Mouse (Mus musculus) right cerebral cortex, postnatal 4 days (tissue): ENCODE results near the gene Mdm4.
A peak's percentile ranks its signal among the peaks of the same experiment; 100 is the strongest.
"Not testable (repeated sequence)": the region's sequence is repeated elsewhere in the genome, so short reads cannot be mapped to it uniquely, and the experiment has no call there.

Experiments
- DNase-seq: peaks from one replicate; pipeline ENCODE4 v3.0.0-alpha.2; 2022

The Mdm4 gene

DNA sequence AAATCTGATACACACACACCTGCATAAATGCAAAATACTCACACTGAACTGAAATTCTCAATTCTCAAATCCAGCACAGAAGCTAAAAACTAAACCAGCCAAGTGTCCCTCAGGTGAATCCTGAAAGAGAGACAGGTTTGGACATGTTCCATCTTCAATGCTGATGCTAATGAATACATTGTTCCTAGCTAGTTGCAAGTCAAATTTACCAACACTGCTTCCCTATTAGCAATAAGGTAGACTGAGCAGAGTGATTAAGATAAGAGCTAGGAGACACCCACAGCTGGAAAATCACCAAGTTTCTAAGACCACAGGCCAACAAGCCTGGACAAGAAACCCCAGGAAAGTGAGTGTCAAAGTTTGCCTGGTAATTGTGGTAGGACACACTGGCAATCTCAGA, 11.0 kb downstream of the Mdm4 start:
- no peak for DNase-seq

DNA sequence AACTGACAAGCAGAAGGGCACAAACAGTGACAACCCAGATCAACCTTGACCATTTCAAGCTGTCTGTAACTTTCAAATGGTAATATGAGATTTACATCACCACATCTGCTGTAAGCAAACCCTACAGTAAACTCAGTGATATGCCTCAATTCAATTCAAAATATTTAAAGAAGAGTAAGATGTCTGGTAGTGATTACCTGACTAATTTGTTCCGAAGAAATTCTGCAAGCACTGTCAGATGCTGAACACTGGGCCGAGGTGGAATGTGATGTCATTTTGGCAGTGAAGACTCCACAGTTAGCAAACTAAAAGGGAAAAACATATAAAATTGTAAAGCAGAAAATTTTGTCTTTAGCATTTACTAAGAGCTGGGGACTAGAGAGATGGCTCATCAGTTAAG, 11.8 kb downstream of the Mdm4 start:
- no peak for DNase-seq

DNA sequence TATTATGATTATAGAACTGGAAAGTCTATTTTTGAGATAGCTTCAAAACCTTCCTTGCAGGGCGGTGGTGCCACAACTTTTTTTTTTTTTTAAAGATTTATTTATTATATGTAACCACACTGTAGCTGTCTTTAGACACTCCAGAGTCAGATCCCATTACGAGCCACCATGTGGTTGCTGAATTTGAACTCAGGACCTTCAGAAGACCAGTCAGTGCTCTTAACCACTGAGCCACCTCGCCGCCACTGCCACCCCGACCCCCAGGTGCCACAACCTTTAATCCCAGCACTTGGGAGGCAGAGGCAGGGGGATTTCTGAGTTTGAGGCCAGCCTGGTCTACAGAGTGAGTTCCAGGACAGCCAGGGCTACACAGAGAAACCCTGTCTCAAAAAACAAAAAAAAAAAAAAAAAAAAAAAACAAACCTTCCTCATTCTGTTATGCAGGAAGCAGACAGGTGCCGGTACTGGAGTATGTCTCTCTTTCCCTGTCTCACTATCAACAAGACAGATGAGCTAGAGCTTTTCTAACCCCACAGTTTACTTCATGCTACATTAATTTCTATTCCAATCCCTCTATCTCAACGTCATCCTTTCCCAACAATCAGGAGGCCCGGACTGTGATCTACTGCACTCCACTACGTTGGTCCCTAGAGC, 13.5 kb downstream of the Mdm4 start:
- DNase-seq, result no peak

DNA sequence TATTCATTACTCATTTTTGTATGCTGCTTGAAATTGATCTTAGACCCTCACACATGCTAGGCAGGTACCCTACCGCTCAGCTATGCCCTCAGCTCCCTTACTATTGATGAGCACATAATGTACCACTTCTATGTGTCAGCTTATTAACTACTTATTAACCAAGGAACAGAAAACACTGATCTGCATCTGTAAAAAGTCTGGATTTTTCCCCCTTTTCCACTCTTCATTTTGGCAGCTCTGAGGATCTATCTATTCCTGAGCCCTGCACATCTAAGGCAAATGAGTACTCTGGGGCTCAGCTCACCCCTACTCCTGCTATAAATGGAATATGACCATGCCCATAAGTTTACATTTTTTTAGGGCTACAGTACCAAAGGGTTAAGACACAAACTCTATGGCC, 16.2 kb downstream of the Mdm4 start:
- DNase-seq, result no peak

DNA sequence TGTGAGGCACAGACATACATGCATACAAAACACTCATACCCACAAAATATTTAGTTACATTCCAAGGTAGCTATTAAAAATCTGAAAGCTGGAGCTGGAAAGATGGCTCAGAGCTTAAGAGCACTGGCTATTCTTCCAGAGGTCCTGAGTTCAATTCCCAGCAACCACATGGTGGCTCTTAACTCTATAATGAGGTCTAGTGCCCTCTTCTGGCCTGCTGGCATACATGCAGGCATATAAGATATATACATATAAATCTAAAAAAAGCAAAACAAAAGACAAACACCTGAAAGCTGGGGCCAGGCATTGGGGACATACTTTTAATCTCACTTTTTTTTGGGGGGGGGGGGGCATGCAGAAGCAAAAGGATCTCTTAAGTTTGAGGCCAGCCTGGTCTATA, 17.0 kb downstream of the Mdm4 start:
- DNase-seq, result no peak

DNA sequence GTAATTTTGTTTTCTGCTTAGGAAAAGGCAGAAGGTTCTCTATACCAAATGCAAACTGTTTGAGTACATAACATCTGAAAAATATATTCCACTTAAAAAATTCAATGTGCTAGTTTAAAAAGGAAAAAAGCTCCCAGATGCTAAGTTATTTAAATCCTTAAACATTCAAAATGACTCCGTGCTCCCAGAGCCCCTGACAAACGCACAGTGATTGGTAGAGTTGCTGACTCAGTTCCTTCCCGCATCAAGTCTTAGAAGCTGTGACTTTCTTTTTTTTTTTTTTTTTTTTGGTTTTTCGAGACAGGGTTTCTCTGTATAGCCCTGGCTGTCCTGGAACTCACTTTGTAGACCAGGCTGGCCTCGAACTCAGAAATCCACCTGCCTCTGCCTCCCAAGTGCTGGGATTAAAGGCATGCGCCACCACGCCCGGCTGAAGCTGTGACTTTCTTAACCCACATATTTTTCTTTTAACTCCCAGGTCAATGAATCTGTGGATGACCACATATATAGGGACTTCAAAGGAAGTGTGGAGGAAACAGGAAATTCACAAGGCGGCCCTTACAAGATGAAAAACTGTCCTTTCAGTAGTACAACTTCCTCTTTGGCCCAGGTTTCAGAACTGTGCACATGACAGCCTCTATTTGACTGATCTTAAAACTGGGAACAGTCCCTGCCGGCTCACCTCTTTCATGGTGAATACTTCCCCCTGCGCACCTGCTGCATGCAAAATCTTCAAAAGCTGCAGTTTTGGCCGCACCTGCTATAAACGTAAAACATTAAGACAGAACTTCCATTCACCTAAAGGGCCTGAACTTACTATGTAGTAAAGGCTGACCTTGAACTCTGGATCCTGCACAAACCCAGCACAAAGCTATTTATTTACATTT, 18.2 kb downstream of the Mdm4 start:
- no peak for DNase-seq

DNA sequence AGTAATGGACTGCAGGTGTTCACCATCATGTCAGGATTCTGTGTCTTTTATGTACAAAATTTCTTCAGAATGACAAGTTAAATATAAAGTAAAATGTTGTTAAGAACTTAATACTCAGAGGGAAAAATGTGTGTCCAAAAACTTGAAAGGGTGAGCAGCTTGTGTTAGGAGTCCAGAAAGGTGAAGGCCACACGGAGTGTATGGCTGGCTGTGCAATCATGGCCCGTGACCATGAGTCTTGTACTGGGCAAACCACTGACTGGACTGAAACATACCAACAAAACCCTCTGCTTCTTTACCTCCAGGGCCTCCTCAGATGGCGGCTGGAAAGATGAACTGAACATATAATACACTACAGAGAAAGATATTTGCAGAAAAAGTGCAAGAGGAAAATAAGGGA, 23.8 kb downstream of the Mdm4 start:
- DNase-seq, result no peak

DNA sequence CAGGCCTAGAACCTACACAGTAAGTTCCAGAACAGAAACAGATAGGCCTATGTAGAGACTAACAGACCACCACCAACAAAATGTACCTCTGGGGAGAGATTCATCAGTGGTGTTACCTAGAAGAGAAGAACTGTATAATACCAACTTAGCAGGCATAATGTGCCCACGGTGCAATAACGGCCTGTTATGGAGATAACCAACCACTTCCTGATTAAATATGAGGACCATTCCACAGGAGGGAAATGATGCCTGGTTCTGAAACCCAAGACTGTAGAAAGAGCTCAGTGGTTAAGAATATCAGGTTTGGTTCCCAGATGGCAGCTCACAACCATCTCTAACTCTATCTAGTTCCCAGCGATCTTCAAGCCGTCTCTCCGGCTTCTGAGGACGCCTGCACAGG, 30.0 kb downstream of the Mdm4 start:
- DNase-seq, result no peak

DNA sequence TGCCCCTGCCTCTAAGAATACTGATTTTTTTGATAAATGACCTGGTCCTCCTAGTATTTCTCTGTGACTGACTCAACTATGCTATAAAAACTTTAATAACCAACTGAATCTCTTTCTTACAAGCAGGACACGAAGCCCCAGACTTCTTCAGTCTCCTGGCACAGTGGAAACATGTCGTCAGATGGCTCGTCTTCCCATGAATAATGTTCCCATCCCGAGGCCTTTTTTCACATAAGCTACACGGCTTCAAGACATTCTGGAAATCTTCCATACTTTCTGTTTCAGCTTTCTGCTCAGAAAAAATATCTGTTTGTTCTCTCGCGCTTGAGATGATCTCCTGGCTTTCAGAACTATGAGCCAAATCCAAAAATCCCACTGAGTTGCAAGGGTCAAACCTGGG, 38.8 kb downstream of the Mdm4 start:
- DNase-seq, result no peak

DNA sequence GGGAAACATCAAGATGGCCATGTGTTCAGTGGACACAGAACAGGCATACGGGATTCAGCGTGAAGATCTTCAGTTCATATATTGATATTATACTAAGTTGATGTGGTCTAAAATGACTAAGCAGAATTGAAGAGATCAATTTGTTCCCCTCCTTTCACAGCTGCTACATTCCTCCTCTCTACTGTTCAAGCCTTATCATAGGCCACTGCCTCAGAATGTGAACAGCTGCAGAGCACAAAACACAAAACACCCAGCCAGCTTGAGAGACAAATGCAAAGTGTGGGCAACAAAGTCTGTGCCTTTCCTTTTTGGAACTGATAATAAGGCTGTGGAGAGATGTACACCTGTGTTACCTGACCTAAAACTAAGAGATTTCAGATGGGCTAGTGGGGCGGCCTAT, 39.6 kb downstream of the Mdm4 start:
- no peak for DNase-seq

DNA sequence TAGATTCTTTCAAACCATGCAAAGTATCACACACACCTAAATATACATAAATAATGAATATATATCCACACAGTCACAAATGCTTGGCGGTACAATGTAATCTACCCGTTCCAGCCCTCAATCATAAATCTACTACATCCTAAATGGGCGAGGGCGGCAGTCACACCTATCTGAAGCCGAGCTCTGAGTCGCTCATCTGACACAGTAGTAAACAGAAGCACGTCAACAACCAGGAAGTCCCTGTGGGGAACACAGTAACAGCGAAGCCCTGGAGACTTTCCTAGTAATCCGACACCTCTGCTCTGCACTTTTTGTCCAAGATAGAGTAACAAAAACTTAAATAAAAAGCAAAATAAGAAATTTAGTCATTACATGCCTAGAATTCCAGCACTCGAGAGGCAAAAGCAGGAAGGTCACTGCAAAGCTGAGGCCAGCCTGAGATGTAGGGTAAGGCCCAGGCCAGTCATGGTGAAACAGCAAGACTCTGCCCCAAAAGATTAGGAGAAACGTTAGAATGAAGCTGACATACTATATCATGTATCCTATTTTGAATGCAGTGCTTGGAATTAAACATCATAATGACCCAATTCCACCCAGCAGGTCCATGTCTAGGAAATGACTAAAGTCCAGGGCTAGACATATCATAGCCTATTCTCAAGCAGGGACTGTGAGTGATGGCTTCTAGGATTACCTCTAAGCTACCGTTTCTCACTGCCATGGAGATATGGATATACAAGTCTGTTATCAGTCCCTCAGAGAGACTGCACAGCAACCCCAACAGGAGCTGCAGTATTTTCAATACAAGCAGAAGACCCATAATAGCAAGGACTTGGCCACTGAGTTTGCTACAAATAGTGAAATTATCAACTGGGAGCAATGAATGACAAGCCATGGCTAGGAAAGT, 41.6 kb downstream of the Mdm4 start:
- DNase-seq, result not testable (repeated sequence)

DNA sequence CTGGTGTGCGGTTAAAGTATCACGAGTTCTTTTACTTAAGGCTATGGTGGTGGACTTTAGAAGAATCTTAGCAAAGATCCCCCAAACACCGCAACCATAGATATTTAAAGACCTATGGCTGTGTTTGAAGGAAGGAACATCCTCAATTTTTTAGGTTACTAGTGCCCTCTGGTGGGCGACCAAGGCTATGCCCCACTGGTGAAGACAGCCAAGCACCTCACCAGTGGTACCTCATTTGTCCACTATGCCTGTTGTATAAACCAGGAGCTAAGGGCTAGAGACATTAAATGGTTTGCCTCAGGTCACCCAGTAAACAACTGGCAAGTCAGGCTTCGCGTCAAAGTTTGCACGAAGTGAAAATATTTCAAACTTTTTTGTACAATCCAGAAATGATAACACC, 47.6 kb downstream of the Mdm4 start:
- peak; percentile 84 for DNase-seq

DNA sequence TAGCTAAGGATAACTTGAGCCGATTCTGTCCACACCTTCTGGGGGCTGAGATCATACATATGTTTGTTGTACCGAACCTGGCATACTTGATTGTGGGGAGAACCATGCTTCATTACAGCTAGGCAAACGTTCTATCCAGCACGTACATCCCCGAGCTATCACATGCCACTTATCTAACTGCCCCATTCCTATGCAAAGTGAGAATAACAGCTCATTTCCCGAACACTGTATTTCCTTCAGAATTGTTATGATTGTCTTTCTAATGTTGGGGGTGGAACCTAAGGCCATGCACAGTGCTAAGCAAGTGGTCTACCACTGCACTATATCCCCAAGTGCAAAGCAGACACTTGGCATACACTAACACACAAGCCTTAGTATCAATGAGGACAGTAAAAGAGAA, 49.1 kb downstream of the Mdm4 start:
- no peak for DNase-seq

DNA sequence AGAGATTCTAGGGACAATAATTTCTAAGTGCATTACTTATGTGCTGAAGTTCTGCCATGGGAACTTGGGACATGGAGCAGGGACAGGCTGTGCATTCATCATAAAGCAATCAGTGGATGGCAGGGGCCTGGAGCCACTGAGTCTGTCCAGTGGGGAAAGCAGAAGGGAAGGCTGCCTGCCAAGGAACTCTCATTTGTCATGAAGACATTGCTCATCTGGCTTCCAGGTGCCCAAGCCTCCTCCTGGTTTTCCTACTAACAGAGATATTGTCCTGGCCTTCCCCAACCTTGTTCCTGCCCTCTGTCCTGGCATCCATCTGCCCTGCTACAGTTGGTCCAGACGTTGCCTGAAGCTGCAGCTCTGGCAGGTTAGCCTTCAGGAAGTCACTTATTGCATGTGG, 53.0 kb downstream of the Mdm4 start:
- DNase-seq, result no peak

DNA sequence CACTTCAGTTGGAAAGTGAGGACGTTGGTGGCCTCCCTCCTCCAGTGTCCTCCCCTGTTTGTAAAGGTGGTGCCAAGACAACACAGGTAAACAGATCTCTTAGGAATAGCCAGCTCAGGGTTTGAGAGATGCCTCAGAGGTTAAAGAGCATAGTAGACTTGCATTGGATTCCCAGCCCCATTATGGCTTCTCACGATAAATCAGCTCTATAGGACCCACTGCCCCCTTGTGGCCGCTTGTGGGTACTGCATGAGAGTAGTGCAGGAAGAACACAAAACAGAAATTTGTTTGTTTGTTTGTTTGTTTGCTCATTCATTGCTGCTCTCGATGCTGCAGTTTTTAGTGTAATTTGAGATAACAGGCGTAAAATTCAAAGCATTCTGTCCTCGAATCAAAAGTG, 61.7 kb downstream of the Mdm4 start:
- DNase-seq, result peak; percentile 74

DNA sequence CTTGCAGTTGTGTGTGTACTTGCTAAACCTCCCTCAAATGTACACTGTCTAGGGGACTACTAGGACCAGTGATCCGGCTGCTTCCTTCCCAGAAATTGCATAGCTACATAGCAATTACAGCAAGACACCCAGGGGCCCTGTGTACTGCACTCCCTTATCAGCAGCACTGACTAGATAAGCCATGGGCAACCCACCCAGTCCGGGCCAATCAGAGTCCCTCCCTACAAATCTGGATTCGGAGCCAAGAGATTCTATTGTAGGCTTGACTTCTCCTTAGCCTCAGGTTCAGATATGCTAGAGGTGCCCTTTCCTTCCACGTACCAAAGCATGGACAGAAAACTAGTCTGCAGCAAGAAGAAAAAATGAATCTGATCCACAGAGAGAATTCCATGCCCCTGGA, 65.7 kb downstream of the Mdm4 start:
- no peak for DNase-seq

DNA sequence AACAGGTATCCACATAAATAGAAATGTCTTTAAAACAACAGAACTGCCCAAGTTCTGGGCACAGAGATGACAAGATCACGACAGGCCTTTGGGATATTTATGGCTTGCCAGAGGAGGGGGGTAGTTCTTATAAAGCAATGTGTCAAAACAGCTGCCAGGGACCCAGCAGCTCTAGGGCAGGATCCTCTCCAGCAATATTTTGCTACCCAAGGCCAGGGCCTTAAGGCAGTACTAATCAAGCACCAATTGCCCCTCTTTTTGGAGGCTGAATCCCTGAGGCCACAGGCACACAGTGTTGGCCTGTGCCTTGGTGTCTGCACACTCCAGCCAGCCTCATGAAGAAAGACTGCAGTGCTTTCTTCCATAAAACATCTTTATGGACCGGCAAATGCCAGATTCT, 66.3 kb downstream of the Mdm4 start:
- no peak for DNase-seq

DNA sequence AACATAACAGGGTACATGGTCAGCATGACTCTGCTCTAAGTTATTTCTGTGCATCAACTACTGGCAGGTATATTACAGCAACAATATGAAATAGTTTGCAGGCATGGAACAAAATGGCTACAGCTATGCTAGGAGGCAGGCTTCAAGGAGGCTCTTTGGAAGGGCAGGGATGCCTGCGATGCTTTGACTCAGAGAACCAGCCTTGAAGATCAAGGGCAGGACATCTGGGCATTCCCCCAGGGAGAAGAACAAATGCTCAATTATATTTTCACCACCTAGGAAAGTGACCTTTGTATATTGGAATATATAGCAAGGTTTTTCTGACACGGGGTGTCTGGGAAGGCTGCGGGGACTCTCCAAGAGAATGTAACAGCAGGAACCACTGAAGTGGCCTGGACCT, 68.6 kb downstream of the Mdm4 start:
- no peak for DNase-seq

DNA sequence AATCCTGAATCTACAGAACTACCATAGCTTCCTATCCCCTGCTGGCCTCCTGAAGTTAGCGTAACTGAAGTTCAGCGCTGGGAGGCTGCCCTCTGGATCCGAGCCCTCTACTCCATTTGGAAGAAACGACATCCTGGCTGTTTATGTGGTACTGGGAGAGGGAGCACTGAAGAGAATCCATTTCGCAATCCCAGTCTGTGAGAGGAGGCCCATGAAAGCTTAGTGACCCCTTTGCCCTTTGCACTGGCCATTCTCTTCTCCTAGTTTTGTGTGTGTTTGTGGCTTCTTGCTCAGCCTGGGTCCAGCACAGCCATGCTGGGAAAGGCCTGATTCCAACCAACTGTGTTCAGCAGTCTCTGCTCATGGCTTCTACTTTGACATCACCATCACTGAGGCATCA, 73.6 kb downstream of the Mdm4 start:
- DNase-seq, result no peak

DNA sequence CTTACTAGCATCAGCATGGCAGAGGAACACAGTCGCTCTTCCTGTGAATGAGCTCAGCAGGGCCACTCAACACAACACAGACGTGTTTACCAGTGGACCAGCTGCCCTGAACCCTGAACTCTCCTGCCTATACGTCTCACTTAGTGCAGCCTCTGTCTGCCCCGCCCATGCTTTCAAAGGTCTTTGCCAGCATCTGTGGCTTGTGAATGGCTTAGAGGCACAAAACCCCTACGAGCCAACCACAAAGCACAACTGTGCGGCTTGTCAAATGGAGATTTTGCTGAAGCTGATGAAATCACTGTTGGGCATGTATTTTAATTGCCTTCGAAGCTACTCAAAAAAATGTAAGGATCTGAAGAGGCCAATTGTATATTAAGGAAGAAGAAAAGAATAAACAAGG, 82.5 kb downstream of the Mdm4 start:
- DNase-seq, result no peak

DNA sequence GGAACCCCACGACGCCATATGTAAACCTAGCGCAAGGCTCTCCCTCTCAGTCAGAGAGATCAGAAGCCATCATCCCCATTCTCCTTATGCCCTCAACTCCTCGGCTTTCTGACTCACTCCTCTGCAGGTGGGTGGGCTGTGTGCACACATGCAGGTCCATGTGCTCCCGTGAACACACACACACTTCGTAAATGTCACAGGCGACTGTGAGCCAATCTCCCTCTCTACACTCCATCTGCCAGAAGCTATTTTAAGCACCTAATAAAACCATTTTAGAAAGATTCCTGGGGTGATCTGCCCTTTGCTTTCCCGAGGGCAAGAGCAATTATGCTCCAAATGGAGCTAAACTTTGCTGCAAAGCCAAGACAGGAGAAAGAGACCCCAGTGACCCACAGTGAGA, 84.5 kb downstream of the Mdm4 start:
- DNase-seq, result no peak

DNA sequence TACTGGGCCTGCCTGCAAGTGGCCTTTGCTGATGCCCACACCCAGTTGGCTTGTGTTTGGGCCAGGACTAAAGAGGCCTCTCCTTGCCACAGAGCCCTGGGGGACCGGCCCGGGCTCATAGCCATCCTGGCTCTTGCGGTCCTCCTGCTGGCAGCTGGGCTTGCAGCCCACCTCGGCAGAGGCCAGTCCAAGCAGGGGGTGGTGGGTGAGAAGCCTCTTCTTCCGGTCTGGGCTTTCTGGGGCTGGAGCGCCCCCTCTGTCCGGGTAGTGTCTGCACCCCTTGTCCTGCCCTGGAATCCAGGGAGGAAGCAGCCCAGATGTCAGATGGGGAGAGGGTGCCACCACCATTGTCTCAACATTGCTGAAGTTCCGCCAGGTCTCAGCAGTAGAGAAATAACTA, 91.4 kb downstream of the Mdm4 start:
- peak; percentile 34 for DNase-seq

DNA sequence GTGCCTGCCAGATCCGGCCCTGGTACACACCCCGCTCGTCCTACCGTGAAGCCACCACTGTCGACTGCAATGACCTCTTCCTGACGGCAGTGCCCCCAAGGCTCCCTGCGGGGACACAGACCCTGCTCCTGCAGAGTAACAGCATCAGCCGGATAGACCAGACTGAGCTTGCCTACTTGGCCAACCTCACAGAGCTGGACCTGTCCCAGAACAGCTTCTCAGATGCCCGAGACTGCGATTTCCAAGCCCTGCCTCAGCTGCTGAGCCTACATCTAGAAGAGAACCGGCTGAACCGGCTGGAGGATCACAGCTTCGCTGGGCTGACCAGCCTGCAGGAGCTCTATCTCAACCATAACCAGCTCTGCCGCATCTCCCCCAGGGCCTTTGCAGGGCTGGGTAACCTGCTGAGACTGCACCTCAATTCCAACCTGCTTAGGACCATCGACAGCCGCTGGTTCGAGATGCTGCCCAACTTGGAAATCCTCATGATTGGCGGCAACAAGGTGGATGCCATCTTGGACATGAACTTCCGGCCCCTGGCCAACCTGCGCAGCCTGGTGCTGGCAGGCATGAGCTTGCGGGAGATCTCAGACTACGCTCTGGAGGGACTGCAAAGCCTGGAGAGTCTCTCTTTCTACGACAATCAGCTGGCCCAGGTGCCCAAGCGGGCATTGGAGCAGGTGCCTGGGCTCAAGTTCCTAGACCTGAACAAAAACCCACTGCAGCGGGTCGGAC, 92.9 kb downstream of the Mdm4 start:
- no peak for DNase-seq
